Mouse (Mus musculus) myocyte (in vitro differentiated cells): ENCODE results near the gene Ak1.

Experiments used
- E2F4 ChIP-seq: IDR thresholded peaks from one replicate; pipeline ENCODE4 v1.6.1; 2011; ENCODE audit warnings: mild to moderate bottlenecking, control low read depth, moderate library complexity; ENCODE audit not compliant: insufficient read depth
- MAX ChIP-seq: IDR thresholded peaks from one replicate; pipeline ENCODE4 v1.6.1; 2011; ENCODE audit warnings: low read depth, mild to moderate bottlenecking, control low read depth
- MYOG ChIP-seq, 3 experiments: IDR thresholded peaks; one replicate each; pipeline ENCODE4 v1.6.1; 2011; ENCODE audit warnings: control low read depth in 2 of 3, low read depth in 2 of 3, mild to moderate bottlenecking in 2 of 3; ENCODE audit not compliant: insufficient read length in 2 of 3, control insufficient read depth in 1 of 3, insufficient read depth in 1 of 3
- POLR2A ChIP-seq: IDR thresholded peaks from one replicate; pipeline ENCODE4 v1.6.1; 2011; ENCODE audit warnings: low read depth, mild to moderate bottlenecking, control low read depth, moderate library complexity; ENCODE audit not compliant: insufficient read length
- POLR2AphosphoS2 ChIP-seq: IDR thresholded peaks from one replicate; pipeline ENCODE4 v1.6.1; 2011; ENCODE audit warnings: low read depth, control low read depth; ENCODE audit not compliant: insufficient read length
- SRF ChIP-seq: IDR thresholded peaks from one replicate; pipeline ENCODE4 v1.6.1; 2011; ENCODE audit warnings: low read depth; ENCODE audit not compliant: control insufficient read depth, insufficient read length
- TCF12 ChIP-seq: IDR thresholded peaks from one replicate; pipeline ENCODE4 v1.6.1; 2011; ENCODE audit warnings: mild to moderate bottlenecking, control low read depth; ENCODE audit not compliant: poor library complexity, insufficient read depth, severe bottlenecking

GRCm38 (mm10) chr2:32665345-32665744, 43.8 kb downstream of the Ak1 start:
- TF ChIP-seq MAX (no peak), MYOG (IDR thresholded peaks at IDR 0.05; ENCODE audit: control insufficient read depth in 1 of 3, insufficient read depth in 1 of 3, insufficient read length in 2 of 3, low read depth in 2 of 3) (no peak), TCF12 (no peak), POLR2AphosphoS2 (no peak), E2F4 (no peak), SRF (no peak), POLR2A (no peak)
